ENCODE assay signal across 23 mouse cellular contexts in genomic region chr3:101076966-101077709, GRCm38 (mm10). TPM values are rescaled to one million over a fixed set of nuclear protein-coding genes. Genes with fewer than 3 reads are reported as not detected.
DNase-seq lines count a peak whose midpoint lies in the region; ATAC-seq lines count a peak whose summit lies in the region.
"Had no signal": no experiment of that assay in that cellular context is flagged by ENCODE, and none has a peak within 500 bp of the region (broad histone marks: within the 10 kb centered on the region; RNA-seq: fewer than 3 reads in every experiment).

No protein-coding gene starts in this region.

- H3K9me3 ChIP-seq in heart, embryonic 12.5 days (replicated peaks), result no peaks in the 10 kb centered on the region
- H3K9me3 ChIP-seq: heart, embryonic 15.5 days; hindbrain, embryonic 15.5 days; limb, embryonic 12.5 days had no signal

- no peaks in the 10 kb centered on the region for H3K27me3 ChIP-seq in heart, embryonic 12.5 days (replicated peaks)
- H3K27me3 ChIP-seq: heart, embryonic 15.5 days; hindbrain, embryonic 15.5 days; limb, embryonic 12.5 days had no signal

- intact Hi-C loops in left cerebral cortex, postnatal 4 days (cut with DNase I), result no loop called here

- peaks cover 62% of the 10 kb centered on the region for H3K4me1 ChIP-seq in heart, embryonic 12.5 days (replicated peaks)

- H3K36me3 ChIP-seq in heart, embryonic 12.5 days, result peaks cover 34% of the 10 kb centered on the region
- H3K36me3 ChIP-seq: hindbrain, embryonic 15.5 days had no signal

- no peak overlapping the region for H3K9ac ChIP-seq in heart, embryonic 12.5 days
- H3K9ac ChIP-seq: forebrain, postnatal 0 days; heart, embryonic 15.5 days; hindbrain, embryonic 15.5 days; limb, embryonic 12.5 days; liver, postnatal 0 days had no signal

- ATAC-seq in heart, embryonic 12.5 days (ENCODE audit: insufficient number of reproducible peaks, low FRiP score), result no peak
- ATAC-seq: activated CD4-positive, CD25-positive, alpha-beta regulatory T cell, adult 4 months; forebrain, postnatal 0 days; liver, postnatal 0 days had no signal

- H3K27ac ChIP-seq in heart, embryonic 12.5 days (ENCODE audit: poor library complexity, severe bottlenecking), result no peak overlapping the region
- H3K27ac ChIP-seq: heart, adult 2 months; hindbrain, embryonic 15.5 days; kidney, postnatal 0 days; limb, embryonic 12.5 days; macrophage had no signal

- no peak overlapping the region for H3K4me2 ChIP-seq in heart, embryonic 12.5 days
- H3K4me2 ChIP-seq: heart, embryonic 15.5 days; hindbrain, embryonic 15.5 days; limb, embryonic 12.5 days; liver, embryonic 11.5 days had no signal

- DNase-seq in adrenal gland, postnatal 10 days, result peak; percentile 38
- DNase-seq in adrenal gland, adult 8-10 months, result no peak
- DNase-seq in heart, postnatal 4 days, result peak; percentile 59
- DNase-seq in left cerebral cortex, postnatal 4 days, result peak; percentile 68
- DNase-seq in left cerebral cortex, adult 11 months (ENCODE audit: low spot score), result no peak
- DNase-seq in cerebellum, adult 9-10 months, result peak; percentile 13
- no peak for DNase-seq in layer of hippocampus, adult 9-11 months
- DNase-seq: forebrain, postnatal 0 days; gastrocnemius, postnatal 14 days; heart, adult 2 months; liver, postnatal 0 days; right cerebral cortex, postnatal 4 days; thymus, postnatal 14 days had no signal

- H3K4me3 ChIP-seq in heart, embryonic 12.5 days, result no peak overlapping the region
- H3K4me3 ChIP-seq: heart, adult 2 months; heart, embryonic 15.5 days; hindbrain, embryonic 15.5 days; limb, embryonic 12.5 days had no signal

- WGBS in heart, embryonic 12.5 days, result 90% methylated on average over 25 of the region's 25 CpGs

RNA-seq across cellular contexts. Expression of gene Ptgfrn, which starts 32.9 kb away (rescaled TPM):
- total RNA-seq in adrenal gland, postnatal 10 days (2021), result 10 to 100 TPM; 35.7 to 35.8 TPM
- 10 to 100 TPM; 32.1 to 51.5 (median 39.7) TPM for total RNA-seq in adrenal gland, adult 8-10 months (2022)
- 10 to 100 TPM; 87.6 to 89.2 TPM for total RNA-seq in heart, postnatal 4 days (2021)
- polyA plus RNA-seq in heart, embryonic 12.5 days (2016; fragmentation: Nextera tagmentation; extraction: Ambion mirVana), result 6.8 and 7.3 TPM in 2 replicates
- 10 to 100 TPM; 60.5 to 62.5 TPM for total RNA-seq in left cerebral cortex, postnatal 4 days (2021)

RNA-seq across cellular contexts. Expression of gene Cd101, which starts 47.8 kb away (rescaled TPM):
- under 1 TPM; 0.12 to 0.27 TPM for total RNA-seq in adrenal gland, postnatal 10 days (2021)
- under 1 TPM; 0.19 to 0.46 (median 0.34) TPM for total RNA-seq in adrenal gland, adult 8-10 months (2022)
- total RNA-seq in heart, postnatal 4 days (2021), result 1 to 10 TPM in 1 of 2 experiments, under 1 TPM in 1; 0.74 to 1.0 TPM
- polyA plus RNA-seq in heart, embryonic 12.5 days (2016; fragmentation: Nextera tagmentation; extraction: Ambion mirVana), result 0.27 and 0.46 TPM in 2 replicates
- total RNA-seq in left cerebral cortex, postnatal 4 days (2021), result under 1 TPM; 0.34 to 0.48 TPM
- polyA plus RNA-seq: embryonic facial prominence, embryonic 11.5 days; kidney, postnatal 0 days; liver, embryonic 11.5 days; stomach, embryonic 14.5 days had no signal

Comparison
In these comparisons a context has a peak if more than half of its experiments do, and no peak if none do; other contexts are left out.
1. DNase-seq: peak in adrenal gland, postnatal 10 days (single experiment), heart, postnatal 4 days (single experiment), left cerebral cortex, postnatal 4 days (single experiment) and cerebellum, adult 9-10 months (single experiment); none in adrenal gland, adult 8-10 months (single experiment), left cerebral cortex, adult 11 months (single experiment) and layer of hippocampus, adult 9-11 months (single experiment).